Mouse (Mus musculus): Measurements from ENCODE around the gene Rnase4. TPM values are rescaled to one million over a fixed set of nuclear protein-coding genes. Genes with fewer than 3 reads are reported as not detected.

Rnase4 gene
- polyA plus RNA-seq, 1 experiment from 2014 or later, result 11.1 TPM

GRCm38 (mm10) chr14:51111966-51112365 lies 21.1 kb downstream of the Rnase4 start:
- no peak overlapping the region for H3K4me3 ChIP-seq (replicated peaks; ENCODE audit: low read length)
- WGBS, result 85% methylated on average over 3 of the region's 3 CpGs
- no peak overlapping the region for H3K4me2 ChIP-seq (ENCODE audit: low read length)
- H3K9me3 ChIP-seq (ENCODE audit: control insufficient read depth, low read length), result no peaks in the 10 kb centered on the region; the same call in 1 of the 2 replicates
- no peak overlapping the region for H3K9ac ChIP-seq (replicated peaks; ENCODE audit: low read depth, low read length)
- no peaks in the 10 kb centered on the region for H3K36me3 ChIP-seq (ENCODE audit: control insufficient read depth, insufficient read depth)
- ATAC-seq, result no peak
- no peaks in the 10 kb centered on the region for H3K4me1 ChIP-seq (replicated peaks; ENCODE audit: control insufficient read depth, insufficient read depth, low read length)
- H3K27me3 ChIP-seq (replicated peaks; ENCODE audit: control insufficient read depth, insufficient read depth, low read length), result no peaks in the 10 kb centered on the region
- H3K27ac ChIP-seq (ENCODE audit: low read length), result no peak overlapping the region

GRCm38 (mm10) chr14:51113476-51113875 lies 22.6 kb downstream of the Rnase4 start:
- H3K27ac ChIP-seq (ENCODE audit: low read length), result no peak overlapping the region
- no peak overlapping the region for H3K4me3 ChIP-seq (replicated peaks; ENCODE audit: low read length)
- no peak overlapping the region for H3K9ac ChIP-seq (replicated peaks; ENCODE audit: low read depth, low read length)
- no peaks in the 10 kb centered on the region for H3K4me1 ChIP-seq (replicated peaks; ENCODE audit: control insufficient read depth, insufficient read depth, low read length)
- 33% methylated on average over 9 of the region's 9 CpGs for WGBS
- H3K4me2 ChIP-seq (ENCODE audit: low read length), result no peak overlapping the region
- no peaks in the 10 kb centered on the region for H3K36me3 ChIP-seq (ENCODE audit: control insufficient read depth, insufficient read depth)
- H3K27me3 ChIP-seq (replicated peaks; ENCODE audit: control insufficient read depth, insufficient read depth, low read length), result no peaks in the 10 kb centered on the region
- ATAC-seq, result no peak
- H3K9me3 ChIP-seq (ENCODE audit: control insufficient read depth, low read length), result no peaks in the 10 kb centered on the region; the same call in 1 of the 2 replicates

DNA sequence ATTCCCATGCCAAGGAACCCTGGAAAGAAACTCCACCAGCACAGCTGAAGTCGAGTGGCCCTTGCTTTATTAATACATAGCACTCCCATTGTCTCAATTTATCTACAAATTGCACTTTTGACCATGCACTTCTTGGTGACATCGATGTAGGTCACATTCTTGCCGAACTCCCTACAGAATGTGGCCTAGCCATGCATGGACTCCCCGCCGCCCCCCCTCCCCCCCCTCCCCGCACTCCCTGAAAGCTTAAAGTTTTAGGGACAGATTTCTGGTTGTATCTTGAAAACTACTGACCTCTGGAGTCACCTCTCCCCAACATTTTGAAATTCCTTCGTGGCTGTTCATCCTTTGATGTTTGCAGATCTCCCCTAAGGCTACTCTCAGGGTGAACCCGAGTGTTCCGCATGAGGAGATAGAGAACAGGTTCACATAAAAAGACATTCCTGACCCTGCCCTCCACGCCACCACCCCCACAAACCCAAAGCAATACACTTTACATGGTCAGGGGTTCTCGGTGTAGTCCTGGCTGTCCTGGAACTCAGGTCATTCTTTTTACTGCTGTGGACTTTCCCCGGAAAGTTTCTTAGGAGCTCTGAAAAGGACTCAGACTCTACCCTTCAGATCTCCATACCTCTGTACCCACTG lies 23.2 kb downstream of the Rnase4 start, which contains the start of gene Eddm3b:
Gene Eddm3b, plus strand, starts transcription at position 511 of the 645 bp plus-strand sequence.
- Histone ChIP-seq H3K4me1 (replicated peaks; ENCODE audit: control insufficient read depth, insufficient read depth, low read length) (no peaks in the 10 kb centered on the region), H3K27me3 (replicated peaks; ENCODE audit: control insufficient read depth, insufficient read depth, low read length) (no peaks in the 10 kb centered on the region), H3K4me3 (replicated peaks; ENCODE audit: low read length) (no peak within 1 kb of the TSS), H3K9ac (replicated peaks; ENCODE audit: low read depth, low read length) (no peak within 1 kb of the TSS), H3K4me2 (ENCODE audit: low read length) (no peak within 1 kb of the TSS), H3K9me3 (ENCODE audit: control insufficient read depth, low read length) (no peaks in the 10 kb centered on the region; the same call in 1 of the 2 replicates), H3K27ac (ENCODE audit: low read length) (no peak within 1 kb of the TSS), H3K36me3 (ENCODE audit: control insufficient read depth, insufficient read depth) (no peaks in the 10 kb centered on the region)
- 53% methylated on average over 12 of the region's 12 CpGs for WGBS
- no peak for ATAC-seq

- no peak overlapping the region for H3K4me2 ChIP-seq (ENCODE audit: low read length)
- 0 out of 2 replicates have a peak, but pooled peaks cover 2% of the 10 kb centered on the region for H3K9me3 ChIP-seq (ENCODE audit: control insufficient read depth, low read length)
- no peak overlapping the region for H3K27ac ChIP-seq (ENCODE audit: low read length)
- no peak overlapping the region for H3K9ac ChIP-seq (replicated peaks; ENCODE audit: low read depth, low read length)
- 78% methylated on average over 6 of the region's 6 CpGs for WGBS
- H3K27me3 ChIP-seq (replicated peaks; ENCODE audit: control insufficient read depth, insufficient read depth, low read length), result no peaks in the 10 kb centered on the region
- no peak for ATAC-seq
- no peak overlapping the region for H3K4me3 ChIP-seq (replicated peaks; ENCODE audit: low read length)
- 0 out of 2 replicates have a peak, but pooled peaks cover 2% of the 10 kb centered on the region for H3K4me1 ChIP-seq (replicated peaks; ENCODE audit: control insufficient read depth, insufficient read depth, low read length)
- no peaks in the 10 kb centered on the region for H3K36me3 ChIP-seq (ENCODE audit: control insufficient read depth, insufficient read depth)
Observed at GRCm38 (mm10) chr14:51125684-51126083, 34.8 kb downstream of the Rnase4 start.

DNA sequence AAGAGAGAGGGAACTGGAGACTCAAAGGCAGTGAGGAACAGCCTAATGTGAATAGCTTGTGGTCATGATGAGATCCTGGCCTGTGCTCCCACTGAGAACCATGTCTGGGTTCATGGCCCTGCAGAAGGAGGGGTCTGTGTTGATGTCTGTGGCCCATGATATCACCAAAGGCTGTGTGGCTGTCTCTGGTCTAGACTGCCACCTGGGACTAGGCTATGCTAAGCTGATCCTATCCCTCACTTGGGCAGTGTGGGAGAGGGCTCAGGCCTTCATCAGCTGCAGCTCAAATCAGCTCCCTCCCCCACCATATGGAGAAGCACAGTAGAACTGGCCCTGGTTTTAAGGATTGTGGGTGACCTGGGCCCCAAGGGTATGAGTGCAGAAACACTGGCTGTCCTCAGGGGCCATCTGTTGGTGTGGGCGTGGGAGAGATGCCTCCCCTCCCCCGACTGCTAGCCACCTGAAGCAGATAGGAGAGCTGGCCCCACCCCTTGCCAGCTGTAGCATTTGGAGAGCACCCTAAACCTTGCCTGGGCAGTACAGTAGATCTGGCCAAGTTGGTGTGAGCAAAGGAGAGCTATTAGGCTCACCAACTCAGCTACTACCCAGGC lies 36.9 kb downstream of the Rnase4 start:
- H3K9me3 ChIP-seq (ENCODE audit: control insufficient read depth, low read length), result 0 out of 2 replicates have a peak, but pooled peaks cover 2% of the 10 kb centered on the region
- H3K27me3 ChIP-seq (replicated peaks; ENCODE audit: control insufficient read depth, insufficient read depth, low read length), result no peaks in the 10 kb centered on the region
- H3K4me2 ChIP-seq (ENCODE audit: low read length), result no peak overlapping the region
- no peaks in the 10 kb centered on the region for H3K36me3 ChIP-seq (ENCODE audit: control insufficient read depth, insufficient read depth)
- ATAC-seq, result no peak
- no peak overlapping the region for H3K9ac ChIP-seq (replicated peaks; ENCODE audit: low read depth, low read length)
- H3K27ac ChIP-seq (ENCODE audit: low read length), result no peak overlapping the region
- H3K4me3 ChIP-seq (replicated peaks; ENCODE audit: low read length), result no peak overlapping the region
- 0 out of 2 replicates have a peak, but pooled peaks cover 2% of the 10 kb centered on the region for H3K4me1 ChIP-seq (replicated peaks; ENCODE audit: control insufficient read depth, insufficient read depth, low read length)
- 73% methylated on average over 2 of the region's 2 CpGs for WGBS

DNA sequence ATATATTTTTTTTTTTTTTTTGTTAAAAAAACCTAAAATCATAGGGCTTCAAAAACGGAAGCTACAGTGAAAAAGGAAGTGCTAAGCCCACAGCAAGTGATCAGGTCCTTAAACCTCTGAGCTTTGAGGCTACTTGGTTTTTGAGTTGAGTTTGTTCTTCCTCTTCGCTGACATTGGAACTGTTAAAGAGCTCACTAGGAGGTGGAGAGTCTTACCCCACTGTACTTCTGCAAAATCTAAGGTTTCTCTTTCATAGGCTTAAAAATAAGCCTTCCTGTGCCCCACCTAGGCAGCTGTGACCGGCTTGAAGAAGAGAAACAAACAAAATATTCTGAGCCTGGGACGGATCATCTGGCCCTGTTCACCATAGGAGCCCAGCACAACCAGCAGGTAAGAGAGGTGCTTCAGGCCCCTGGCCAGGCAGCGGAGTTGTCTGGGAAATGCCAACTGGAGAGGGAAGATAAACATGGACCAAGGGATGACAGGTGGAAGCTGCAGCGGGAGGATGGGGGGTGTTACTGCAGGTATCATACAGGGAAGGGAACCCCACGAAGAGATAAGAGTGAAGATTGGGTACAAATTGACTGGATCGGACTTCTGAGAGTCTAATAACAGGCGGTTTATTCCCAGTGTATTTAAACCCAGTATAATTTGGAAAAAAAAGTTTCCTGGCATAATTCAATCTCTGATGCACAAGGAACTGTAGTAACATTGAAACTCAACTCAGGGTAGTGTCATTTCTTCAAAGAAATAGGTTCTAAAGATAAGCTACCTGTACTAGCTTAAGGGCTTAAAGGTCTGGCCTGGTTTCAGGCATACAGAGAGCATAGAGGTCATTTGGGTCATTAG lies 38.1 kb downstream of the Rnase4 start:
- no peak overlapping the region for H3K4me2 ChIP-seq (ENCODE audit: low read length)

DNA sequence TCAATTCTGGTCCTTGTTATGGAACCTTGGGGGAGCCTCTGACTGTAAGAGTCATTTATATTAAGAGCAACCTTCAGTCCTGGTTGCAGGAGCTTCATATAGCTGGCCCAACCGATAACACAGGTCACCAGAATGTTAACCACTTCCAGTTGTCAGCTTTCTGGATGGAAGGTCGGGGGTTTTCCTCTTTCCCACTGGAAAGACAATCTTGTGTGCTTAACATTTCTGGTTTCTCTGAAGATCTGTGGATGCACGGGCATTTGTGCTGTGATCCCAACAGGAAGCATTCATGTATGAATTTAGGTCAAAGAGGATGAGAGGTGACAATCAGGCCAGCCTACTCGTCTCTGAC lies 38.7 kb downstream of the Rnase4 start:
- Histone ChIP-seq H3K4me1 (replicated peaks; ENCODE audit: control insufficient read depth, insufficient read depth, low read length) (no peaks in the 10 kb centered on the region), H3K27ac (ENCODE audit: low read length) (no peak overlapping the region), H3K36me3 (ENCODE audit: control insufficient read depth, insufficient read depth) (no peaks in the 10 kb centered on the region), H3K4me2 (ENCODE audit: low read length) (no peak overlapping the region), H3K27me3 (replicated peaks; ENCODE audit: control insufficient read depth, insufficient read depth, low read length) (no peaks in the 10 kb centered on the region), H3K9me3 (ENCODE audit: control insufficient read depth, low read length) (0 out of 2 replicates have a peak, but pooled peaks cover 2% of the 10 kb centered on the region), H3K9ac (replicated peaks; ENCODE audit: low read depth, low read length) (no peak overlapping the region), H3K4me3 (replicated peaks; ENCODE audit: low read length) (no peak overlapping the region)
- 84% methylated on average over 4 of the region's 4 CpGs for WGBS
- ATAC-seq, result no peak

More for the DNA sequence above, 38.1 kb downstream of the Rnase4 start:
- WGBS, result 87% methylated on average over 9 of the region's 9 CpGs
- no peak for ATAC-seq
- Histone ChIP-seq H3K4me1 (replicated peaks; ENCODE audit: control insufficient read depth, insufficient read depth, low read length) (no peaks in the 10 kb centered on the region), H3K9me3 (ENCODE audit: control insufficient read depth, low read length) (0 out of 2 replicates have a peak, but pooled peaks cover 2% of the 10 kb centered on the region), H3K9ac (replicated peaks; ENCODE audit: low read depth, low read length) (no peak overlapping the region), H3K36me3 (ENCODE audit: control insufficient read depth, insufficient read depth) (no peaks in the 10 kb centered on the region), H3K27ac (ENCODE audit: low read length) (no peak overlapping the region), H3K27me3 (replicated peaks; ENCODE audit: control insufficient read depth, insufficient read depth, low read length) (no peaks in the 10 kb centered on the region), H3K4me3 (replicated peaks; ENCODE audit: low read length) (no peak overlapping the region)

GRCm38 (mm10) chr14:51130315-51130940 lies 39.6 kb downstream of the Rnase4 start:
- H3K27ac ChIP-seq (ENCODE audit: low read length), result no peak overlapping the region
- 0 out of 2 replicates have a peak, but pooled peaks cover 2% of the 10 kb centered on the region for H3K9me3 ChIP-seq (ENCODE audit: control insufficient read depth, low read length)
- no peaks in the 10 kb centered on the region for H3K27me3 ChIP-seq (replicated peaks; ENCODE audit: control insufficient read depth, insufficient read depth, low read length)
- ATAC-seq, result no peak
- H3K4me2 ChIP-seq (ENCODE audit: low read length), result no peak overlapping the region
- H3K4me3 ChIP-seq (replicated peaks; ENCODE audit: low read length), result no peak overlapping the region
- WGBS, result 93% methylated on average over 9 of the region's 9 CpGs
- no peaks in the 10 kb centered on the region for H3K4me1 ChIP-seq (replicated peaks; ENCODE audit: control insufficient read depth, insufficient read depth, low read length)
- no peak overlapping the region for H3K9ac ChIP-seq (replicated peaks; ENCODE audit: low read depth, low read length)
- H3K36me3 ChIP-seq (ENCODE audit: control insufficient read depth, insufficient read depth), result no peaks in the 10 kb centered on the region
